Mouse (Mus musculus): Measurements from ENCODE around the gene Tprgl. TPM values are rescaled to one million over a fixed set of nuclear protein-coding genes. Genes with fewer than 3 reads are reported as not detected.

The Tprgl gene
- polyA plus RNA-seq, 2 experiments from 2014 or later, result 11.4 to 28.4 TPM

GRCm38 (mm10) chr4:154116421-154116820 is 44.0 kb downstream of the Tprgl start:
- ATAC-seq, result no peak

- ATAC-seq, result no peak
Measured at GRCm38 (mm10) chr4:154109850-154110243, 50.6 kb downstream of the Tprgl start.

- ATAC-seq, result no peak
Measured at GRCm38 (mm10) chr4:154109216-154109849, 51.1 kb downstream of the Tprgl start.

Other genes with a start within 250 kb of the Tprgl start
- gene A430005L14Rik, start 203.4 kb downstream of the Tprgl start, polyA plus RNA-seq (2017; shearing (Covaris generic)), result 100 to 1,000 TPM; 103 to 106 TPM
- gene Dffb, start 185.5 kb downstream of the Tprgl start, polyA plus RNA-seq (2017; shearing (Covaris generic)), result 10 to 100 TPM; 14.8 to 23.5 TPM
- 1 to 10 TPM; 2.7 to 3.1 TPM for gene Cep104, start 185.5 kb downstream of the Tprgl start, polyA plus RNA-seq (2017; shearing (Covaris generic))
- gene Lrrc47, start 148.9 kb downstream of the Tprgl start, polyA plus RNA-seq (2017; shearing (Covaris generic)), result 1 to 10 TPM; 4.6 to 7.3 TPM
- under 1 TPM; 0.12 to 0.65 TPM for gene Smim1, start 134.4 kb downstream of the Tprgl start, polyA plus RNA-seq (2017; shearing (Covaris generic))
- gene Ccdc27, start 118.0 kb downstream of the Tprgl start, polyA plus RNA-seq (2017; shearing (Covaris generic)), result not detected
- gene Trp73, start 20.5 kb downstream of the Tprgl start, polyA plus RNA-seq (2017; shearing (Covaris generic)), result not detected
- 10 to 100 TPM; 27.0 to 28.9 TPM for gene Wrap73, start 18.3 kb downstream of the Tprgl start, polyA plus RNA-seq (2017; shearing (Covaris generic))
- not detected for gene Megf6, start 10.1 kb upstream of the Tprgl start, polyA plus RNA-seq (2017; shearing (Covaris generic))
- under 1 TPM in 1 of 2 experiments, not detected in 1; 0.39 TPM for gene Arhgef16, start 141.0 kb upstream of the Tprgl start, polyA plus RNA-seq (2017; shearing (Covaris generic))
- not detected for gene B230104I21Rik, start 175.5 kb upstream of the Tprgl start, polyA plus RNA-seq (2017; shearing (Covaris generic))

Data from CD4-positive, CD25-positive, alpha-beta regulatory T cell, adult 4 months (primary cell).